Mouse (Mus musculus): ENCODE data around the gene Ing2. TPM values are rescaled to one million over a fixed set of nuclear protein-coding genes. Genes with fewer than 3 reads are reported as not detected.
A peak's percentile ranks its signal among the peaks of the same experiment; 100 is the strongest.

Gene Ing2
- total and polyA plus RNA-seq, 3 experiments, result 7.2 to 22.0 (median 16.8) TPM

DNA sequence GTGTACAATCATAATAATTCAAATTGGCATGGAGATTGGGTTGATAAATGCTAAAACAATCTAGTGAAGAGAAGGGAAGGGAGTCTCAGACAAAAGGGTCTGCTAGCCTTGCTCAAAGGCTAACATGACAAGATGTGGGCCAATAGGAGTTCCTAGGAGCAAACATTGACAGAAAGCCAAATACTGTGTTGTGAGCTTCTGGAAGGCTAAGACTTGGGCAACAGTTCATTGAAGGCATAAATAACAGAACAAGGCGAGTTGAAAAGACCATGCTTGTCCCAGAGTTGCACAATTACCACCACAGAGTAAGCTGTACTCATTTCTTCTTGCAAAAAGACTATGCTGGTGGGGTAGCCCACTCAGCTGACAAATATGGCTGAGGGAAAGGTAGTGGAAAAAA is 22.3 kb upstream of the Ing2 start:
- DNase-seq (ENCODE audit: extremely low read depth), result no peak
- in situ Hi-C loops (cut with MboI; ENCODE audit: low pct_ligation_motif_present, low pct_unique_long_range_greater_than_20kb, low sequenced_read_pairs) (loop anchor here (25.0 kb wide), 1 partner anchor 310 kb away; no protein-coding TSS in a partner anchor), dilution Hi-C loops (cut with MboI; ENCODE audit: extremely low pct_ligation_motif_present, extremely low pct_unique_long_range_greater_than_20kb, low sequenced_read_pairs) (no loop called here)
- Histone ChIP-seq H3K4me3 (replicated peaks in 1 of 3; ENCODE audit: low read depth in 2 of 3, low read length in 2 of 3, poor library complexity in 1 of 3) (no peak overlapping the region), H3K27me3 (replicated peaks) (no peaks in the 10 kb centered on the region), H3K9ac (ENCODE audit: insufficient read depth, low read depth) (no peak overlapping the region), H3K27ac (ENCODE audit: insufficient read depth, low read depth) (no peak overlapping the region), H3K4me2 (ENCODE audit: insufficient read depth, low read depth, poor library complexity, severe bottlenecking) (no peak overlapping the region), H3K4me1 (ENCODE audit: control insufficient read depth in 1 of 2, insufficient read depth in 2 of 2) (peaks cover 0 to 8% of the 10 kb centered on the region in 2 experiments; a peak in 1 of 4 replicates), H3K79me2 (replicated peaks; ENCODE audit: control insufficient read depth, extremely low read depth, insufficient read depth, poor library complexity, severe bottlenecking) (no peaks in the 10 kb centered on the region), H3K36me3 (replicated peaks in 1 of 2; ENCODE audit: control insufficient read depth in 1 of 2, insufficient read depth in 1 of 2, low read length in 1 of 2) (no peaks in the 10 kb centered on the region), H3K9me3 (replicated peaks; ENCODE audit: low read length) (peaks cover 9% of the 10 kb centered on the region)
- no peak for TF ChIP-seq HCFC1 (IDR thresholded peaks at IDR 0.05; ENCODE audit: low read depth, low read length)
- TF ChIP-seq JUN (IDR thresholded peaks at IDR 0.05; ENCODE audit: insufficient read depth, low read depth, low read length), result no peak
- TF ChIP-seq RAD21 (IDR thresholded peaks at IDR 0.05; ENCODE audit: low read depth, low read length), result no peak
- no peak for TF ChIP-seq E2F4 (IDR thresholded peaks at IDR 0.05; ENCODE audit: insufficient replicate concordance, low read depth, low read length)
- no peak for TF ChIP-seq POLR2A (IDR thresholded peaks at IDR 0.05; ENCODE audit: low read depth, low read length)
- TF ChIP-seq EP300 (IDR thresholded peaks at IDR 0.05; ENCODE audit: low read length), result no peak
- no peak for TF ChIP-seq RCOR1 (conservative IDR thresholded peaks at IDR 0.05; ENCODE audit: low read depth, low read length)
- TF ChIP-seq ZMIZ1 (IDR thresholded peaks at IDR 0.05; ENCODE audit: low read depth, low read length), result no peak
- TF ChIP-seq ZC3H11A (IDR thresholded peaks at IDR 0.05; ENCODE audit: low read depth, low read length), result no peak
- no peak for TF ChIP-seq USF1 (IDR thresholded peaks at IDR 0.05; ENCODE audit: low read depth, low read length)
- no peak for TF ChIP-seq ELF1 (IDR thresholded peaks at IDR 0.05; ENCODE audit: low read depth, low read length)
- no peak for TF ChIP-seq MAZ (IDR thresholded peaks at IDR 0.05; ENCODE audit: low read depth, low read length)

DNA sequence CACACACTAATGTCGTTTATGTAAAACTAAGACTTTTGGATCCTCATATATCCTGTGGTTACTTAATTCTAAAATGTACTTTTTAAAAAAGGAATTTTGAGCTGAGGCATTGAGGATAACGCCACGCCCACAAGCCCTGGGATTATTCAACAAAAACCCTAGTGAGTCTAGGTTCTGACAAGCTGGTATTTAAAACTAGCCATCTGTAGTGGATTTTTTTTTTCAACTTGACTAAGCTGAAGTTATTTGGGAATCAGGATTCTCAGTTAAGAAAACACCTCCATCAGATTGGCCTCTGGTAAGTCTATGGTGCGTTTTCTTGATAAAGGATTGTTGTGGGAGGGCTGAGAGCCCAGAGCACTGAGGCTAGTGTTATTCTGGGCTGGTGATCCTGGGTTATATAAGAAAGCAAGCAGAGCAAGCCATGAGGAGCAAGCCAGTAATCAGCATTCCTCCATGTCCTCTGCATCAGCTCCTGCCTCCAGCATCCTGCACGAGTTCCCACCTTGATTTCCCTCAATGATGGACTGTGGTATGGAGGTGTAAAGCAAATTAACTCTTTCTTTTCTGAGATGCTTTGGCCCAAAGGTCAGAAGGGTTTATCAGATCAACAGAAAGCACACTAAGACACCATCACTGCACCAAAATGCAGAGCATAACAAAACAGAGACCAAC is 20.2 kb upstream of the Ing2 start:
- in situ Hi-C loops (cut with MboI; ENCODE audit: low pct_ligation_motif_present, low pct_unique_long_range_greater_than_20kb, low sequenced_read_pairs), result loop anchor here (25.0 kb wide), 1 partner anchor 308 kb away; no protein-coding TSS in a partner anchor
- no peak for TF ChIP-seq RAD21 (IDR thresholded peaks at IDR 0.05; ENCODE audit: low read depth, low read length)
- dilution Hi-C loops (cut with MboI; ENCODE audit: extremely low pct_ligation_motif_present, extremely low pct_unique_long_range_greater_than_20kb, low sequenced_read_pairs), result no loop called here
- Histone ChIP-seq H3K27ac (ENCODE audit: insufficient read depth, low read depth) (no peak overlapping the region), H3K27me3 (replicated peaks) (peaks cover 3% of the 10 kb centered on the region), H3K4me2 (ENCODE audit: insufficient read depth, low read depth, poor library complexity, severe bottlenecking) (no peak overlapping the region), H3K4me3 (replicated peaks in 1 of 3; ENCODE audit: low read depth in 2 of 3, low read length in 2 of 3, poor library complexity in 1 of 3) (no peak overlapping the region), H3K9ac (ENCODE audit: insufficient read depth, low read depth) (no peak overlapping the region), H3K36me3 (replicated peaks in 1 of 2; ENCODE audit: control insufficient read depth in 1 of 2, insufficient read depth in 1 of 2, low read length in 1 of 2) (no peaks in the 10 kb centered on the region), H3K79me2 (replicated peaks; ENCODE audit: control insufficient read depth, extremely low read depth, insufficient read depth, poor library complexity, severe bottlenecking) (no peaks in the 10 kb centered on the region), H3K9me3 (replicated peaks; ENCODE audit: low read length) (peaks cover 9% of the 10 kb centered on the region), H3K4me1 (ENCODE audit: control insufficient read depth in 1 of 2, insufficient read depth in 2 of 2) (peaks cover 2 to 3% of the 10 kb centered on the region in 2 experiments; a peak in 3 of 4 replicates)
- no peak for DNase-seq (ENCODE audit: extremely low read depth)

DNA sequence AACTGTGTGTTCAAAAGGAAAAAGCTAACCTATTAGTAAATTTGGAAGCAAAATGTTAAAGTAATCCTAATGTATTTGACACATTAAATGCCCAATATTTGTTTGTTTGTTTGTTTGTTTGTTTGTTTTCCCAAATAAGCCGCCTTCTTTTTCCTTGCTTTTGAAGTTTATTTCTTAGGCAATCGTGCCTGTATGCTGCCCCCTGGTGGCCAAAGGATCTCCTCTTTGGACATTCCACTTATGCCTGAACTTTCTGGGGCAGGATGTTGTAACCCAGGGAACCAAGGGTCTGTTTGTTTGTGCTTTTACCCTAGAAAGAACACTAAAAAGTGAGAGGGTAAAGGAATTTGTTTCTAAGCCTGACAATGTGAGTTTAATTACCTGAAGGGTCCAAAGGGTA is 17.8 kb upstream of the Ing2 start:
- Histone ChIP-seq H3K27ac (ENCODE audit: insufficient read depth, low read depth) (no peak overlapping the region), H3K4me3 (replicated peaks in 1 of 3; ENCODE audit: low read depth in 2 of 3, low read length in 2 of 3, poor library complexity in 1 of 3) (no peak overlapping the region), H3K4me2 (ENCODE audit: insufficient read depth, low read depth, poor library complexity, severe bottlenecking) (no peak overlapping the region), H3K9ac (ENCODE audit: insufficient read depth, low read depth) (no peak overlapping the region), H3K27me3 (replicated peaks) (peaks cover 3% of the 10 kb centered on the region), H3K36me3 (replicated peaks in 1 of 2; ENCODE audit: control insufficient read depth in 1 of 2, insufficient read depth in 1 of 2, low read length in 1 of 2) (no peaks in the 10 kb centered on the region), H3K79me2 (replicated peaks; ENCODE audit: control insufficient read depth, extremely low read depth, insufficient read depth, poor library complexity, severe bottlenecking) (no peaks in the 10 kb centered on the region), H3K9me3 (replicated peaks; ENCODE audit: low read length) (peaks cover 16% of the 10 kb centered on the region), H3K4me1 (ENCODE audit: control insufficient read depth in 1 of 2, insufficient read depth in 2 of 2) (peaks cover 2 to 10% of the 10 kb centered on the region in 2 experiments; a peak in 3 of 4 replicates)
- TF ChIP-seq CTCF (conservative IDR thresholded peaks at IDR 0.05 in 1 of 2, IDR thresholded peaks at IDR 0.05 in 1 of 2; ENCODE audit: low read depth in 2 of 2, low read length in 2 of 2), result peak; percentile 47 to 71
- peak; percentile 45 for TF ChIP-seq RAD21 (IDR thresholded peaks at IDR 0.05; ENCODE audit: low read depth, low read length)
- TF ChIP-seq E2F4 (IDR thresholded peaks at IDR 0.05; ENCODE audit: insufficient replicate concordance, low read depth, low read length), result no peak
- no peak for TF ChIP-seq NRF1 (IDR thresholded peaks at IDR 0.05; ENCODE audit: low read depth, low read length)
- TF ChIP-seq EP300 (IDR thresholded peaks at IDR 0.05; ENCODE audit: low read length), result no peak
- no peak for TF ChIP-seq NELFE (IDR thresholded peaks at IDR 0.05; ENCODE audit: low read depth, low read length)
- peak; percentile 64 for TF ChIP-seq SMC3 (IDR thresholded peaks at IDR 0.05; ENCODE audit: low read depth, low read length)
- dilution Hi-C loops (cut with MboI; ENCODE audit: extremely low pct_ligation_motif_present, extremely low pct_unique_long_range_greater_than_20kb, low sequenced_read_pairs) (no loop called here), in situ Hi-C loops (cut with MboI; ENCODE audit: low pct_ligation_motif_present, low pct_unique_long_range_greater_than_20kb, low sequenced_read_pairs) (loop anchor here (25.0 kb wide), 1 partner anchor 306 kb away; no protein-coding TSS in a partner anchor)
- peak; percentile 60 for DNase-seq (ENCODE audit: extremely low read depth)

Data from CH12.LX (cell line).